Mouse (Mus musculus) erythroblast, embryonic 14.5 days (primary cell): ENCODE data around the gene Pwwp2b.

Source experiments
- GATA1 ChIP-seq: IDR thresholded peaks from 2 replicates; pipeline ENCODE4 v1.6.1; 2012; ENCODE audit warnings: low read length, inconsistent platforms, mixed read lengths
- TAL1 ChIP-seq: IDR thresholded peaks from 3 replicates; pipeline ENCODE4 v1.6.1; 2012; ENCODE audit warnings: low read length, inconsistent platforms, mixed read lengths

DNA sequence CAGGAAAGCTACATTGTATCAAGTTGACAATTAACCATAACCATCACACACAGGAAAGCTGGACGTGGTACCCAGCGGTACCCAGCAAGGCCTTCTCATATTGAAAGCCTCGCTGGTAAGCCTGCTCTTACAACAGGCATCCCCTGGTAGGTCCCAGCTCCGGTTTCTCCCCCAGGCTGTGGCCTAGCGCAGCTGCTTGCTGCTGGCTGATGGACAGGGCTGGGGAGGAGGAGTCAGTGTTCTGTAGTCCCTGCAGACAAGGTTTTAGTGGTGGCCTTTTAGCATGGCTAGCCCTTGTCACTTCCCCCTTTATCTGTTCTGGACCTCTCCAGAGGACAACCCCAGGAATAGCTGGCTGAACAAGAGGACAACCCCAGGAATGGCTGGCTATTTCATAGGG is 54.0 kb downstream of the Pwwp2b start:
- TF ChIP-seq GATA1 (no peak), TAL1 (no peak)
